Mouse (Mus musculus) neural tube, embryonic 12.5 days (tissue): ENCODE measurements around the gene Smim12. TPM values are rescaled to one million over a fixed set of nuclear protein-coding genes. Genes with fewer than 3 reads are reported as not detected.

Source experiments
- ATAC-seq: fragments of 200-750 bp; cut with Nextera tagmentation; 2 replicates; pipeline ENCODE4 v1.8.0; 2017; ENCODE audit warnings: low read depth, mild to moderate bottlenecking, moderate TSS enrichment, moderate library complexity; ENCODE audit not compliant: low FRiP score
- H3K27ac ChIP-seq: fragments of 300-500 bp; sonication (generic); 2 replicates; pipeline ENCODE4 v1.5.1; 2016
- H3K27me3 ChIP-seq: fragments of 300-500 bp; sonication (generic); replicated peaks from 2 replicates; pipeline ENCODE4 v1.6.1; 2016; ENCODE audit warnings: mild to moderate bottlenecking
- H3K36me3 ChIP-seq: fragments of 300-500 bp; sonication (generic); 2 replicates; pipeline ENCODE4 v1.6.1; 2016; ENCODE audit warnings: mild to moderate bottlenecking
- H3K4me1 ChIP-seq: fragments of 300-500 bp; sonication (generic); 2 replicates; pipeline ENCODE4 v1.6.1; 2016
- H3K4me2 ChIP-seq: fragments of 300-500 bp; sonication (generic); replicated peaks from 2 replicates; pipeline ENCODE4 v1.6.1; 2016; ENCODE audit warnings: mild to moderate bottlenecking
- H3K4me3 ChIP-seq: fragments of 300-500 bp; sonication (generic); 2 replicates; pipeline ENCODE4 v1.5.1; 2016
- H3K9ac ChIP-seq: fragments of 300-500 bp; sonication (generic); 2 replicates; pipeline ENCODE4 v1.6.1; 2016; ENCODE audit warnings: mild to moderate bottlenecking
- H3K9me3 ChIP-seq: fragments of 300-500 bp; sonication (generic); 2 replicates; pipeline ENCODE4 v1.6.1; 2016; ENCODE audit warnings: mild to moderate bottlenecking
- WGBS: fragments of 180-500 bp; shearing (Covaris S2); methylation state at CpG from one replicate; pipeline ENCODE4 v1.1.7; 2016; 5-methylcytosine and 5-hydroxymethylcytosine counted together
- polyA plus RNA-seq: library from polyadenylated mRNA; unstranded; fragments of >200 nt; fragmentation: Nextera tagmentation; extraction: Ambion mirVana; gene quantifications from 2 replicates; pipeline ENCODE4 v1.2.1, GENCODE M21; 2016

Smim12 gene
- polyA plus RNA-seq, 1 experiment from 2014 or later, result 52.2 TPM

- 57% methylated on average over 10 of the region's 10 CpGs for WGBS
- no peak for ATAC-seq
- Histone ChIP-seq H3K36me3 (no peaks in the 10 kb centered on the region; the same call in 1 of the 2 replicates), H3K4me1 (peaks cover 14% of the 10 kb centered on the region), H3K4me3 (no peak overlapping the region), H3K9me3 (no peaks in the 10 kb centered on the region), H3K27ac (no peak overlapping the region), H3K4me2 (peak overlapping the region; percentile 98), H3K27me3 (peaks cover 5% of the 10 kb centered on the region; the same call in 1 of the 2 replicates), H3K9ac (no peak overlapping the region)
Observed at GRCm38 (mm10) chr4:127237271-127237670, 6.3 kb upstream of the Smim12 start.

GRCm38 (mm10) chr4:127242696-127243095 is 888 bp upstream of the Smim12 start:
- Histone ChIP-seq H3K9me3 (no peaks in the 10 kb centered on the region), H3K4me2 (no peak overlapping the region), H3K9ac (no peak overlapping the region), H3K4me1 (peaks cover 11% of the 10 kb centered on the region), H3K4me3 (no peak overlapping the region), H3K27me3 (0 out of 2 replicates have a peak, but pooled peaks cover 3% of the 10 kb centered on the region), H3K27ac (no peak overlapping the region), H3K36me3 (peaks cover 13% of the 10 kb centered on the region)
- ATAC-seq, result no peak
- WGBS, result 67% methylated on average over 6 of the region's 6 CpGs

- Histone ChIP-seq H3K4me1 (peaks cover 11% of the 10 kb centered on the region), H3K27ac (no peak overlapping the region), H3K4me3 (peak overlapping the region; percentile 89), H3K36me3 (peaks cover 20% of the 10 kb centered on the region), H3K4me2 (peak overlapping the region; percentile 99), H3K27me3 (no peaks in the 10 kb centered on the region), H3K9ac (peak overlapping the region; percentile 84), H3K9me3 (no peaks in the 10 kb centered on the region)
- ATAC-seq, result peak; percentile 65
- WGBS, result under 1% methylated on average over 26 of the region's 26 CpGs
Observed at GRCm38 (mm10) chr4:127243953-127244352, 369 bp downstream of the Smim12 start.

- Histone ChIP-seq H3K4me2 (no peak overlapping the region), H3K9me3 (no peaks in the 10 kb centered on the region), H3K9ac (no peak overlapping the region), H3K36me3 (peaks cover 20% of the 10 kb centered on the region), H3K27ac (no peak overlapping the region), H3K4me3 (no peak overlapping the region), H3K4me1 (peaks cover under 1% of the 10 kb centered on the region), H3K27me3 (no peaks in the 10 kb centered on the region)
- peak; percentile 79; the same call in 1 of the 2 replicates for ATAC-seq
- WGBS, result 2% methylated on average over 5 of the region's 5 CpGs
Observed at GRCm38 (mm10) chr4:127249701-127250349, 6.2 kb downstream of the Smim12 start.

- Histone ChIP-seq H3K9ac (no peak overlapping the region), H3K36me3 (peaks cover 13% of the 10 kb centered on the region), H3K27me3 (no peaks in the 10 kb centered on the region), H3K27ac (no peak overlapping the region), H3K9me3 (no peaks in the 10 kb centered on the region), H3K4me2 (no peak overlapping the region), H3K4me1 (no peaks in the 10 kb centered on the region), H3K4me3 (no peak overlapping the region)
- ATAC-seq, result no peak
- WGBS, result 65% methylated on average over 22 of the region's 22 CpGs
Observed at GRCm38 (mm10) chr4:127251963-127252585, 8.5 kb downstream of the Smim12 start.

GRCm38 (mm10) chr4:127256739-127257138 is 13.2 kb downstream of the Smim12 start:
- WGBS, result 55% methylated on average over 5 of the region's 5 CpGs

GRCm38 (mm10) chr4:127258186-127258897 is 14.8 kb downstream of the Smim12 start:
- H3K4me3 ChIP-seq, result no peak overlapping the region
- no peak overlapping the region for H3K27ac ChIP-seq
- H3K9me3 ChIP-seq, result no peaks in the 10 kb centered on the region
- WGBS, result 65% methylated on average over 12 of the region's 12 CpGs
- no peak overlapping the region for H3K4me2 ChIP-seq
- H3K9ac ChIP-seq, result no peak overlapping the region
- H3K4me1 ChIP-seq, result no peaks in the 10 kb centered on the region
- H3K36me3 ChIP-seq, result no peaks in the 10 kb centered on the region
- no peaks in the 10 kb centered on the region for H3K27me3 ChIP-seq
- no peak for ATAC-seq

More at GRCm38 (mm10) chr4:127256739-127257138, 13.2 kb downstream of the Smim12 start:
- ATAC-seq, result no peak
- Histone ChIP-seq H3K27me3 (no peaks in the 10 kb centered on the region), H3K4me2 (no peak overlapping the region), H3K27ac (no peak overlapping the region), H3K9me3 (no peaks in the 10 kb centered on the region), H3K4me1 (no peaks in the 10 kb centered on the region), H3K4me3 (no peak overlapping the region), H3K9ac (no peak overlapping the region), H3K36me3 (no peaks in the 10 kb centered on the region)

GRCm38 (mm10) chr4:127261601-127262000 is 18.0 kb downstream of the Smim12 start:
- Histone ChIP-seq H3K9me3 (no peaks in the 10 kb centered on the region), H3K9ac (no peak overlapping the region), H3K4me2 (no peak overlapping the region), H3K4me3 (no peak overlapping the region), H3K4me1 (no peaks in the 10 kb centered on the region), H3K36me3 (no peaks in the 10 kb centered on the region), H3K27ac (no peak overlapping the region), H3K27me3 (no peaks in the 10 kb centered on the region)
- 93% methylated on average over 14 of the region's 14 CpGs for WGBS
- no peak for ATAC-seq

GRCm38 (mm10) chr4:127263438-127264182 is 20.0 kb downstream of the Smim12 start:
- Histone ChIP-seq H3K4me3 (no peak overlapping the region), H3K4me2 (no peak overlapping the region), H3K4me1 (no peaks in the 10 kb centered on the region), H3K27ac (no peak overlapping the region), H3K9ac (no peak overlapping the region), H3K9me3 (no peaks in the 10 kb centered on the region), H3K27me3 (peaks cover 5% of the 10 kb centered on the region; the same call in 1 of the 2 replicates), H3K36me3 (no peaks in the 10 kb centered on the region)
- ATAC-seq, result no peak
- 55% methylated on average over 19 of the region's 19 CpGs for WGBS

GRCm38 (mm10) chr4:127264183-127264554 is 20.6 kb downstream of the Smim12 start:
- no peak for ATAC-seq
- Histone ChIP-seq H3K4me2 (no peak overlapping the region), H3K36me3 (no peaks in the 10 kb centered on the region), H3K9me3 (no peaks in the 10 kb centered on the region), H3K9ac (no peak overlapping the region), H3K27ac (no peak overlapping the region), H3K4me3 (no peak overlapping the region), H3K27me3 (peaks cover 5% of the 10 kb centered on the region; the same call in 1 of the 2 replicates), H3K4me1 (no peaks in the 10 kb centered on the region)
- 56% methylated on average over 5 of the region's 5 CpGs for WGBS

GRCm38 (mm10) chr4:127278451-127279001 is 34.9 kb downstream of the Smim12 start:
- Histone ChIP-seq H3K4me3 (no peak overlapping the region), H3K27ac (no peak overlapping the region)
- 60% methylated on average over 9 of the region's 9 CpGs for WGBS

More at GRCm38 (mm10) chr4:127278451-127279001, 34.9 kb downstream of the Smim12 start:
- Histone ChIP-seq H3K4me2 (no peak overlapping the region), H3K9me3 (no peaks in the 10 kb centered on the region), H3K36me3 (no peaks in the 10 kb centered on the region), H3K9ac (no peak overlapping the region), H3K27me3 (no peaks in the 10 kb centered on the region), H3K4me1 (peaks cover 5% of the 10 kb centered on the region; the same call in 1 of the 2 replicates)
- ATAC-seq, result no peak
